Mouse (Mus musculus) cortical plate, adult 2 months (tissue): ENCODE measurements around the gene Cacna2d3. TPM values are rescaled to one million over a fixed set of nuclear protein-coding genes. Genes with fewer than 3 reads are reported as not detected.

Source experiments
- H3K27ac ChIP-seq: fragments of 200-500 bp; 2 replicates; pipeline ENCODE4 v1.5.1; 2012; ENCODE audit warnings: low read length, control low read depth, inconsistent platforms; ENCODE audit not compliant: insufficient read depth
- H3K4me1 ChIP-seq: fragments of 200-500 bp; 2 replicates; pipeline ENCODE4 v1.6.1; 2011; ENCODE audit warnings: low read length; ENCODE audit not compliant: control insufficient read depth, insufficient read depth
- H3K4me3 ChIP-seq: fragments of 200-500 bp; 2 replicates; pipeline ENCODE4 v1.5.1; 2011; ENCODE audit warnings: mild to moderate bottlenecking, low read length, control low read depth; ENCODE audit not compliant: insufficient read depth
- CTCF ChIP-seq: fragments of 200-500 bp; IDR thresholded peaks from 2 replicates; pipeline ENCODE4 v1.5.1; 2011; ENCODE audit warnings: mild to moderate bottlenecking, control low read depth, low read length; ENCODE audit not compliant: insufficient read depth; ENCODE audit errors: extremely low read depth
- POLR2A ChIP-seq: fragments of 200-500 bp; IDR thresholded peaks from 2 replicates; pipeline ENCODE4 v1.6.1; 2011; ENCODE audit warnings: mild to moderate bottlenecking, low read length, control low read depth; ENCODE audit not compliant: insufficient read depth; ENCODE audit errors: extremely low read depth
- polyA plus RNA-seq: library from polyadenylated mRNA; depleted of rRNA; stranded (reverse); fragments of >200 nt; gene quantifications from 2 replicates; pipeline ENCODE4 v1.2.3, GENCODE M21; 2012

Gene Cacna2d3
- polyA plus RNA-seq, 1 experiment, result 75.4 TPM

GRCm38 (mm10) chr14:29313431-29313830 is 408.2 kb downstream of the Cacna2d3 start:
- Histone ChIP-seq H3K4me3 (no peak overlapping the region), H3K4me1 (no peaks in the 10 kb centered on the region), H3K27ac (no peak overlapping the region)
- TF ChIP-seq POLR2A (no peak), CTCF (no peak)

GRCm38 (mm10) chr14:29305623-29306022 is 416.0 kb downstream of the Cacna2d3 start:
- H3K4me3 ChIP-seq, result no peak overlapping the region
- no peaks in the 10 kb centered on the region for H3K4me1 ChIP-seq
- no peak overlapping the region for H3K27ac ChIP-seq
- TF ChIP-seq POLR2A (no peak), CTCF (no peak)

- no peak for TF ChIP-seq CTCF
- TF ChIP-seq POLR2A, result no peak
- H3K27ac ChIP-seq, result no peak overlapping the region
- H3K4me3 ChIP-seq, result no peak overlapping the region
- no peaks in the 10 kb centered on the region for H3K4me1 ChIP-seq
Observed at GRCm38 (mm10) chr14:29296185-29296754, 425.4 kb downstream of the Cacna2d3 start.

- Histone ChIP-seq H3K27ac (no peak overlapping the region), H3K4me1 (no peaks in the 10 kb centered on the region), H3K4me3 (no peak overlapping the region)
- no peak for TF ChIP-seq POLR2A
- TF ChIP-seq CTCF, result no peak
Observed at GRCm38 (mm10) chr14:29278901-29279300, 442.8 kb downstream of the Cacna2d3 start.

GRCm38 (mm10) chr14:29278401-29278800 is 443.3 kb downstream of the Cacna2d3 start:
- Histone ChIP-seq H3K4me1 (no peaks in the 10 kb centered on the region), H3K27ac (no peak overlapping the region), H3K4me3 (no peak overlapping the region)
- TF ChIP-seq CTCF (no peak), POLR2A (no peak)

GRCm38 (mm10) chr14:29277701-29278100 is 444.0 kb downstream of the Cacna2d3 start:
- H3K27ac ChIP-seq, result no peak overlapping the region
- H3K4me3 ChIP-seq, result no peak overlapping the region
- TF ChIP-seq POLR2A (no peak), CTCF (no peak)
- H3K4me1 ChIP-seq, result no peaks in the 10 kb centered on the region

GRCm38 (mm10) chr14:29273890-29274289 is 447.8 kb downstream of the Cacna2d3 start:
- H3K27ac ChIP-seq, result no peak overlapping the region
- no peak for TF ChIP-seq POLR2A
- no peak for TF ChIP-seq CTCF
- H3K4me1 ChIP-seq, result no peaks in the 10 kb centered on the region; the same call in 1 of the 2 replicates
- H3K4me3 ChIP-seq, result no peak overlapping the region

GRCm38 (mm10) chr14:29270541-29270940 is 451.1 kb downstream of the Cacna2d3 start:
- no peaks in the 10 kb centered on the region; the same call in 1 of the 2 replicates for H3K4me1 ChIP-seq
- TF ChIP-seq POLR2A (no peak), CTCF (no peak)
- no peak overlapping the region for H3K4me3 ChIP-seq
- no peak overlapping the region for H3K27ac ChIP-seq

GRCm38 (mm10) chr14:29269816-29270215 is 451.8 kb downstream of the Cacna2d3 start:
- no peak for TF ChIP-seq CTCF
- TF ChIP-seq POLR2A, result no peak
- Histone ChIP-seq H3K27ac (no peak overlapping the region), H3K4me3 (no peak overlapping the region), H3K4me1 (no peaks in the 10 kb centered on the region; the same call in 1 of the 2 replicates)

- no peak overlapping the region for H3K4me3 ChIP-seq
- no peaks in the 10 kb centered on the region; the same call in 1 of the 2 replicates for H3K4me1 ChIP-seq
- TF ChIP-seq CTCF (no peak), POLR2A (no peak)
- no peak overlapping the region for H3K27ac ChIP-seq
Observed at GRCm38 (mm10) chr14:29268609-29269008, 453.1 kb downstream of the Cacna2d3 start.
